Mouse (Mus musculus) stomach, postnatal 0 days (tissue): ENCODE data around the gene Kbtbd7.

Experiments used
- CTCF ChIP-seq: IDR thresholded peaks from 2 replicates; pipeline ENCODE4 v1.5.1; 2016; ENCODE audit warnings: antibody characterized with exemption, low read depth, mild to moderate bottlenecking, moderate library complexity
- EP300 ChIP-seq: optimal IDR thresholded peaks from 2 replicates; pipeline ENCODE3; 2016; ENCODE audit warnings: antibody characterized with exemption

- TF ChIP-seq CTCF (no peak), EP300 (no peak)
These were observed 6.1 kb upstream of the Kbtbd7 start for GRCm38 (mm10) chr14:79420083-79420685.
